Mouse (Mus musculus) hindbrain, postnatal 0 days (tissue): ENCODE results near the gene Cux1. TPM values are rescaled to one million over a fixed set of nuclear protein-coding genes. Genes with fewer than 3 reads are reported as not detected.

Source experiments
- ATAC-seq: fragments of 200-750 bp; cut with Nextera tagmentation; 2 replicates; pipeline ENCODE4 v1.8.0; 2017; ENCODE audit warnings: mild to moderate bottlenecking, moderate TSS enrichment, moderate library complexity
- DNase-seq: peaks from one replicate; pipeline ENCODE4 v3.0.0-alpha.2; 2015; ENCODE audit warnings: low spot score
- H3K27ac ChIP-seq: fragments of 300-500 bp; sonication (generic); 2 replicates; pipeline ENCODE4 v1.5.1; 2014; ENCODE audit warnings: mild to moderate bottlenecking
- H3K27me3 ChIP-seq: fragments of 300-500 bp; sonication (generic); 2 replicates; pipeline ENCODE4 v1.6.1; 2014; ENCODE audit warnings: low read length, mixed read lengths; ENCODE audit not compliant: insufficient read depth
- H3K36me3 ChIP-seq: fragments of 300-500 bp; sonication (generic); 2 replicates; pipeline ENCODE4 v1.6.1; 2014; ENCODE audit warnings: low read length, mixed read lengths; ENCODE audit not compliant: insufficient read depth
- H3K4me1 ChIP-seq: fragments of 300-500 bp; sonication (generic); 2 replicates; pipeline ENCODE4 v1.6.1; 2014; ENCODE audit warnings: antibody characterized with exemption, low read length, mixed read lengths; ENCODE audit not compliant: insufficient read depth
- H3K4me2 ChIP-seq: fragments of 300-500 bp; sonication (generic); 2 replicates; pipeline ENCODE4 v1.6.1; 2014; ENCODE audit warnings: low read depth, mild to moderate bottlenecking, low read length, moderate library complexity, mixed read lengths
- H3K4me3 ChIP-seq: fragments of 300-500 bp; sonication (generic); 2 replicates; pipeline ENCODE4 v1.5.1; 2014; ENCODE audit warnings: low read length
- H3K9ac ChIP-seq: fragments of 300-500 bp; sonication (generic); replicated peaks from 2 replicates; pipeline ENCODE4 v1.6.1; 2014; ENCODE audit warnings: mild to moderate bottlenecking, low read length, moderate library complexity, mixed read lengths
- H3K9me3 ChIP-seq: fragments of 300-500 bp; sonication (generic); 2 replicates; pipeline ENCODE4 v1.6.1; 2016; ENCODE audit warnings: low read length, mixed read lengths
- CTCF ChIP-seq: IDR thresholded peaks from 2 replicates; pipeline ENCODE4 v1.5.1; 2016; ENCODE audit warnings: antibody characterized with exemption, control low read depth, low read depth
- WGBS: fragments of 180-500 bp; shearing (Covaris S2); extraction: QIAGEN DNeasy Blood & Tissue Kit; methylation state at CpG from one replicate; pipeline ENCODE4 v1.1.7; 2014; 5-methylcytosine and 5-hydroxymethylcytosine counted together
- polyA plus RNA-seq: library from polyadenylated mRNA; unstranded; fragments of >200 nt; fragmentation: Nextera tagmentation; extraction: Ambion mirVana; gene quantifications from 2 replicates; pipeline ENCODE4 v1.2.1, GENCODE M21; 2015
- total RNA-seq: library from RNA; depleted of rRNA; stranded (reverse); fragments of >200 nt; gene quantifications from 2 replicates; pipeline ENCODE4 v1.2.3, GENCODE M21; 2014

Cux1 gene
- total and polyA plus RNA-seq, 2 experiments from 2014 or later: 86.3 to 137 TPM

GRCm38 (mm10) chr5:136226246-136226876 is 340.9 kb downstream of the Cux1 start:
- Histone ChIP-seq H3K27ac (no peak overlapping the region), H3K27me3 (no peaks in the 10 kb centered on the region), H3K4me2 (no peak overlapping the region), H3K4me3 (no peak overlapping the region), H3K9ac (no peak overlapping the region), H3K36me3 (peaks cover 16% of the 10 kb centered on the region), H3K4me1 (no peaks in the 10 kb centered on the region), H3K9me3 (no peaks in the 10 kb centered on the region)
- no peak for ATAC-seq
- 67% methylated on average over 7 of the region's 7 CpGs for WGBS
- no peak for TF ChIP-seq CTCF
- no peak for DNase-seq

GRCm38 (mm10) chr5:136218585-136218984 is 348.7 kb downstream of the Cux1 start:
- DNase-seq: no peak
- Histone ChIP-seq H3K9ac (no peak overlapping the region), H3K9me3 (no peaks in the 10 kb centered on the region), H3K27me3 (no peaks in the 10 kb centered on the region), H3K4me2 (no peak overlapping the region), H3K27ac (no peak overlapping the region), H3K4me3 (no peak overlapping the region), H3K4me1 (no peaks in the 10 kb centered on the region), H3K36me3 (peaks cover 7% of the 10 kb centered on the region; the same call in 1 of the 2 replicates)
- ATAC-seq: no peak
- TF ChIP-seq CTCF: no peak
- 80% methylated on average over 12 of the region's 12 CpGs for WGBS

GRCm38 (mm10) chr5:136217932-136218381 is 349.3 kb downstream of the Cux1 start:
- DNase-seq: no peak
- no peaks in the 10 kb centered on the region for H3K4me1 ChIP-seq
- H3K27me3 ChIP-seq: no peaks in the 10 kb centered on the region
- no peak overlapping the region for H3K4me3 ChIP-seq
- H3K9ac ChIP-seq: no peak overlapping the region
- no peaks in the 10 kb centered on the region for H3K9me3 ChIP-seq
- H3K27ac ChIP-seq: no peak overlapping the region
- 75% methylated on average over 4 of the region's 4 CpGs for WGBS
- 0 out of 2 replicates have a peak, but pooled peaks cover 4% of the 10 kb centered on the region for H3K36me3 ChIP-seq
- TF ChIP-seq CTCF: no peak
- ATAC-seq: no peak
- no peak overlapping the region for H3K4me2 ChIP-seq

- no peaks in the 10 kb centered on the region for H3K4me1 ChIP-seq
- WGBS: 74% methylated on average over 18 of the region's 18 CpGs
- 0 out of 2 replicates have a peak, but pooled peaks cover 4% of the 10 kb centered on the region for H3K36me3 ChIP-seq
- ATAC-seq: no peak
- H3K27me3 ChIP-seq: no peaks in the 10 kb centered on the region
- DNase-seq: peak; percentile 33
- H3K4me3 ChIP-seq: no peak overlapping the region
- H3K27ac ChIP-seq: no peak overlapping the region
- no peak overlapping the region for H3K4me2 ChIP-seq
- no peak for TF ChIP-seq CTCF
- H3K9me3 ChIP-seq: no peaks in the 10 kb centered on the region
- no peak overlapping the region for H3K9ac ChIP-seq
Measured at GRCm38 (mm10) chr5:136217004-136217665, 350.2 kb downstream of the Cux1 start.

- no peak for ATAC-seq
- no peak for TF ChIP-seq CTCF
- Histone ChIP-seq H3K27ac (no peak overlapping the region), H3K4me1 (no peaks in the 10 kb centered on the region), H3K4me2 (no peak overlapping the region), H3K4me3 (no peak overlapping the region), H3K9me3 (no peaks in the 10 kb centered on the region), H3K36me3 (0 out of 2 replicates have a peak, but pooled peaks cover 4% of the 10 kb centered on the region), H3K27me3 (no peaks in the 10 kb centered on the region), H3K9ac (no peak overlapping the region)
- DNase-seq: peak; percentile 35
- WGBS: 48% methylated on average over 5 of the region's 5 CpGs
Measured at GRCm38 (mm10) chr5:136215958-136216357, 351.3 kb downstream of the Cux1 start.

- H3K9ac ChIP-seq: no peak overlapping the region
- no peak overlapping the region for H3K4me3 ChIP-seq
- ATAC-seq (no peak), DNase-seq (no peak)
- H3K27me3 ChIP-seq: no peaks in the 10 kb centered on the region
- 89% methylated on average over 3 of the region's 3 CpGs for WGBS
- H3K4me2 ChIP-seq: no peak overlapping the region
- no peaks in the 10 kb centered on the region for H3K4me1 ChIP-seq
- 0 out of 2 replicates have a peak, but pooled peaks cover 4% of the 10 kb centered on the region for H3K36me3 ChIP-seq
- no peaks in the 10 kb centered on the region for H3K9me3 ChIP-seq
- TF ChIP-seq CTCF: peak; percentile 36
- H3K27ac ChIP-seq: no peak overlapping the region
Measured at GRCm38 (mm10) chr5:136215211-136215610, 352.1 kb downstream of the Cux1 start.

- WGBS: 73% methylated on average over 5 of the region's 5 CpGs
- no peak for DNase-seq
- Histone ChIP-seq H3K9ac (no peak overlapping the region), H3K4me2 (no peak overlapping the region), H3K27ac (no peak overlapping the region), H3K36me3 (0 out of 2 replicates have a peak, but pooled peaks cover 2% of the 10 kb centered on the region), H3K4me3 (no peak overlapping the region), H3K4me1 (no peaks in the 10 kb centered on the region), H3K27me3 (no peaks in the 10 kb centered on the region), H3K9me3 (no peaks in the 10 kb centered on the region)
- ATAC-seq: no peak
- no peak for TF ChIP-seq CTCF
Measured at GRCm38 (mm10) chr5:136213716-136214115, 353.6 kb downstream of the Cux1 start.
